Mouse (Mus musculus): Measurements from ENCODE around the gene Hspb2.

GRCm38 (mm10) chr9:50800985-50801384 is 48.8 kb upstream of the Hspb2 start:
- TF ChIP-seq CTCF (IDR thresholded peaks at IDR 0.05; ENCODE audit: control insufficient read depth, insufficient read depth, insufficient read length) (no peak), MAX (IDR thresholded peaks at IDR 0.05) (no peak)
